Comparison of ENCODE assay signal across 8 mouse cellular contexts in genomic region chr11:75234745-75235144, GRCm38 (mm10). TPM values are rescaled to one million over a fixed set of nuclear protein-coding genes. Genes with fewer than 3 reads are reported as not detected.
A peak's percentile ranks its signal among the peaks of the same experiment; 100 is the strongest.
DNase-seq lines count a peak whose midpoint lies in the region; ATAC-seq and TF ChIP-seq lines count a peak whose summit lies in the region.

No protein-coding gene starts in this region.

- in situ Hi-C loops in ES-E14 (cut with MboI; ENCODE audit: low sequenced_read_pairs in 2 of 2, unreplicated experiment in 2 of 2), result no loop called here

- 17% methylated on average over 16 of the region's 16 CpGs for WGBS in forebrain, embryonic 15.5 days
- WGBS in forebrain, embryonic 12.5 days, result 17% methylated on average over 16 of the region's 16 CpGs
- WGBS in forebrain, postnatal 0 days, result 15% methylated on average over 16 of the region's 16 CpGs
- WGBS in liver, embryonic 13.5 days (ENCODE audit: insufficient replicate concordance), result 5% methylated on average over 16 of the region's 16 CpGs

- H3K4me3 ChIP-seq in forebrain, embryonic 15.5 days, result peak overlapping the region; percentile 8; the same call in 1 of the 2 replicates
- H3K4me3 ChIP-seq in forebrain, embryonic 12.5 days (replicated peaks), result no peak overlapping the region
- H3K4me3 ChIP-seq in ES-E14 (ENCODE audit: insufficient read depth in 1 of 2, low read depth in 1 of 2, low read length in 2 of 2, poor library complexity in 1 of 2, severe bottlenecking in 1 of 2), result peak overlapping the region; percentile 2 to 3; a peak in 1 of 4 replicates
- no peak overlapping the region for H3K4me3 ChIP-seq in forebrain, postnatal 0 days (ENCODE audit: low read depth, low read length)
- peak overlapping the region; percentile 18; the same call in 1 of the 2 replicates for H3K4me3 ChIP-seq in liver, embryonic 13.5 days (replicated peaks)

- peaks cover 4% of the 10 kb centered on the region; the same call in 1 of the 2 replicates for H3K27me3 ChIP-seq in forebrain, embryonic 15.5 days
- peaks cover 47% of the 10 kb centered on the region for H3K27me3 ChIP-seq in forebrain, embryonic 12.5 days
- H3K27me3 ChIP-seq in forebrain, postnatal 0 days (ENCODE audit: insufficient read depth, low read length), result no peaks in the 10 kb centered on the region
- H3K27me3 ChIP-seq in liver, embryonic 13.5 days, result peaks cover 39% of the 10 kb centered on the region

- no peak overlapping the region for H3K9ac ChIP-seq in forebrain, embryonic 15.5 days (replicated peaks)
- H3K9ac ChIP-seq in forebrain, embryonic 12.5 days, result no peak overlapping the region
- no peak overlapping the region for H3K9ac ChIP-seq in ES-E14 (ENCODE audit: insufficient read depth, low read depth, low read length, poor library complexity, severe bottlenecking)
- no peak overlapping the region for H3K9ac ChIP-seq in forebrain, postnatal 0 days
- H3K9ac ChIP-seq in liver, embryonic 13.5 days, result peak overlapping the region; percentile 46; the same call in 1 of the 2 replicates

- H3K9me3 ChIP-seq in forebrain, embryonic 15.5 days, result no peaks in the 10 kb centered on the region
- H3K9me3 ChIP-seq in forebrain, embryonic 12.5 days, result no peaks in the 10 kb centered on the region
- H3K9me3 ChIP-seq in ES-E14 (ENCODE audit: control insufficient read depth, insufficient read depth, low read depth, low read length), result no peaks in the 10 kb centered on the region
- H3K9me3 ChIP-seq in forebrain, postnatal 0 days (ENCODE audit: low read length), result no peaks in the 10 kb centered on the region
- no peaks in the 10 kb centered on the region for H3K9me3 ChIP-seq in liver, embryonic 13.5 days (replicated peaks)

- TF ChIP-seq CTCF in forebrain, postnatal 0 days (IDR thresholded peaks at IDR 0.05; ENCODE audit: low read depth), result no peak

- no peaks in the 10 kb centered on the region for H3K36me3 ChIP-seq in forebrain, embryonic 15.5 days
- H3K36me3 ChIP-seq in forebrain, embryonic 12.5 days (replicated peaks), result no peaks in the 10 kb centered on the region
- no peaks in the 10 kb centered on the region for H3K36me3 ChIP-seq in ES-E14 (ENCODE audit: control insufficient read depth, insufficient read depth, low read length, poor library complexity, severe bottlenecking)
- no peaks in the 10 kb centered on the region for H3K36me3 ChIP-seq in forebrain, postnatal 0 days (ENCODE audit: insufficient read depth)
- no peaks in the 10 kb centered on the region for H3K36me3 ChIP-seq in liver, embryonic 13.5 days

- DNase-seq in ES-E14 (ENCODE audit: low read depth, low spot score), result no peak
- peak; percentile 75 for DNase-seq in forebrain, postnatal 0 days
- DNase-seq in liver, embryonic 13.5 days, result peak; percentile 83
- DNase-seq in spleen, postnatal 36 days (ENCODE audit: low spot score in 2 of 2), result peak; percentile 19 to 26
- DNase-seq in gastrocnemius, postnatal 10 days, result no peak
- DNase-seq in urinary bladder, adult 18-20 months (ENCODE audit: low spot score in 2 of 2), result no peak

- peaks cover 4% of the 10 kb centered on the region; the same call in 1 of the 2 replicates for H3K4me1 ChIP-seq in forebrain, embryonic 15.5 days
- H3K4me1 ChIP-seq in forebrain, embryonic 12.5 days, result peaks cover 15% of the 10 kb centered on the region; the same call in 1 of the 2 replicates
- H3K4me1 ChIP-seq in ES-E14 (ENCODE audit: control insufficient read depth in 2 of 2, insufficient read depth in 2 of 2, low read length in 2 of 2, poor library complexity in 1 of 2), result peaks cover 0 to 2% of the 10 kb centered on the region in 2 experiments; a peak in 1 of 4 replicates
- 0 out of 2 replicates have a peak, but pooled peaks cover 4% of the 10 kb centered on the region for H3K4me1 ChIP-seq in forebrain, postnatal 0 days (ENCODE audit: insufficient read depth)
- H3K4me1 ChIP-seq in liver, embryonic 13.5 days (replicated peaks), result peaks cover 50% of the 10 kb centered on the region

- no peak for ATAC-seq in forebrain, embryonic 15.5 days (replicated peaks)
- no peak for ATAC-seq in forebrain, embryonic 12.5 days (ENCODE audit: low FRiP score)
- ATAC-seq in forebrain, postnatal 0 days, result peak; percentile 90
- ATAC-seq in liver, embryonic 13.5 days (ENCODE audit: low read depth), result peak; percentile 97

- no peak overlapping the region for H3K27ac ChIP-seq in forebrain, embryonic 15.5 days (replicated peaks)
- no peak overlapping the region for H3K27ac ChIP-seq in forebrain, embryonic 12.5 days
- no peak overlapping the region for H3K27ac ChIP-seq in ES-E14 (ENCODE audit: insufficient read depth, low read depth, low read length, poor library complexity, severe bottlenecking)
- H3K27ac ChIP-seq in forebrain, postnatal 0 days (ENCODE audit: low read depth, low read length), result no peak overlapping the region
- H3K27ac ChIP-seq in liver, embryonic 13.5 days, result peak overlapping the region; percentile 43

- peak overlapping the region; percentile 11; the same call in 1 of the 2 replicates for H3K4me2 ChIP-seq in forebrain, embryonic 15.5 days (replicated peaks)
- H3K4me2 ChIP-seq in forebrain, embryonic 12.5 days, result no peak overlapping the region
- H3K4me2 ChIP-seq in forebrain, postnatal 0 days (ENCODE audit: low read depth), result peak overlapping the region; percentile 37
- peak overlapping the region; percentile 51 for H3K4me2 ChIP-seq in liver, embryonic 13.5 days

TF ChIP-seq in ES-E14, 5 proteins besides CTCF, POLR2A, EP300 and RAD21:
- TF ChIP-seq ZC3H11A (IDR thresholded peaks at IDR 0.05; ENCODE audit: borderline replicate concordance, low read depth, low read length) (no peak), MAFK (IDR thresholded peaks at IDR 0.05; ENCODE audit: insufficient read depth, low read depth, low read length) (no peak), HCFC1 (IDR thresholded peaks at IDR 0.05; ENCODE audit: borderline replicate concordance, insufficient read depth, low read length) (no peak), CHD2 (IDR thresholded peaks at IDR 0.05; ENCODE audit: low read depth, low read length) (no peak), ZNF384 (IDR thresholded peaks at IDR 0.05; ENCODE audit: low read depth, low read length) (no peak)

RNA-seq across cellular contexts. Expression of gene Rtn4rl1, which starts 41.2 kb away (rescaled TPM):
- polyA plus RNA-seq in forebrain, embryonic 15.5 days (2015; fragmentation: Nextera tagmentation; extraction: Ambion mirVana), result 5.6 and 6.9 TPM in 2 replicates
- 1.7 and 1.8 TPM in 2 replicates for polyA plus RNA-seq in forebrain, embryonic 12.5 days (2016; fragmentation: Nextera tagmentation; extraction: Ambion mirVana)
- 1.0 and 1.1 TPM in 2 replicates for total RNA-seq in ES-E14 (2012; rRNA removed)
- 10.6 and 11.0 TPM in 2 replicates for total RNA-seq in forebrain, postnatal 0 days (2014; rRNA removed)
- polyA plus RNA-seq in forebrain, postnatal 0 days (2015; fragmentation: Nextera tagmentation; extraction: Ambion mirVana), result 11.9 and 15.6 TPM in 2 replicates
- 0.78 and 0.97 TPM in 2 replicates for polyA plus RNA-seq in liver, embryonic 13.5 days (2015; fragmentation: Nextera tagmentation; extraction: Ambion mirVana)
- 1 to 10 TPM; 3.2 to 3.8 TPM for total RNA-seq in gastrocnemius, postnatal 10 days (2021)

RNA-seq across cellular contexts. Expression of gene Dph1, which starts 43.7 kb away (rescaled TPM):
- polyA plus RNA-seq in forebrain, embryonic 15.5 days (2015; fragmentation: Nextera tagmentation; extraction: Ambion mirVana), result 14.8 and 16.2 TPM in 2 replicates
- polyA plus RNA-seq in forebrain, embryonic 12.5 days (2016; fragmentation: Nextera tagmentation; extraction: Ambion mirVana), result 15.7 and 16.6 TPM in 2 replicates
- 32.8 and 43.6 TPM in 2 replicates for total RNA-seq in ES-E14 (2012; rRNA removed)
- 19.5 and 21.0 TPM in 2 replicates for total RNA-seq in forebrain, postnatal 0 days (2014; rRNA removed)
- 12.7 and 13.8 TPM in 2 replicates for polyA plus RNA-seq in forebrain, postnatal 0 days (2015; fragmentation: Nextera tagmentation; extraction: Ambion mirVana)
- 13.8 and 15.8 TPM in 2 replicates for polyA plus RNA-seq in liver, embryonic 13.5 days (2015; fragmentation: Nextera tagmentation; extraction: Ambion mirVana)
- total RNA-seq in gastrocnemius, postnatal 10 days (2021), result 1 to 10 TPM; 8.3 to 8.4 TPM

RNA-seq across cellular contexts. Expression of gene Ovca2, which starts 56.1 kb away (rescaled TPM):
- 15.4 and 21.6 TPM in 2 replicates for polyA plus RNA-seq in forebrain, embryonic 15.5 days (2015; fragmentation: Nextera tagmentation; extraction: Ambion mirVana)
- 24.3 and 25.3 TPM in 2 replicates for polyA plus RNA-seq in forebrain, embryonic 12.5 days (2016; fragmentation: Nextera tagmentation; extraction: Ambion mirVana)
- total RNA-seq in ES-E14 (2012; rRNA removed), result 11.7 and 14.8 TPM in 2 replicates
- 15.5 and 19.6 TPM in 2 replicates for total RNA-seq in forebrain, postnatal 0 days (2014; rRNA removed)
- polyA plus RNA-seq in forebrain, postnatal 0 days (2015; fragmentation: Nextera tagmentation; extraction: Ambion mirVana), result 11.5 and 16.3 TPM in 2 replicates
- 13.3 and 13.4 TPM in 2 replicates for polyA plus RNA-seq in liver, embryonic 13.5 days (2015; fragmentation: Nextera tagmentation; extraction: Ambion mirVana)
- total RNA-seq in gastrocnemius, postnatal 10 days (2021), result 1 to 10 TPM; 4.7 to 5.1 TPM

Comparison
In these comparisons a context has a peak if more than half of its experiments do, and no peak if none do; other contexts are left out.
1. ATAC-seq: peak in forebrain, postnatal 0 days (single experiment) and liver, embryonic 13.5 days (single experiment); none in forebrain, embryonic 15.5 days (single experiment) and forebrain, embryonic 12.5 days (single experiment).
2. H3K4me3 ChIP-seq: peak in forebrain, embryonic 15.5 days (single experiment), ES-E14 (2 of 2) and liver, embryonic 13.5 days (single experiment); none in forebrain, embryonic 12.5 days (single experiment) and forebrain, postnatal 0 days (single experiment).
3. DNase-seq: peak in forebrain, postnatal 0 days (single experiment), liver, embryonic 13.5 days (single experiment) and spleen, postnatal 36 days (2 of 2); none in ES-E14 (single experiment), gastrocnemius, postnatal 10 days (single experiment) and urinary bladder, adult 18-20 months (0 of 2).